Mouse (Mus musculus) adrenal gland, postnatal 10 days (tissue): ENCODE data around the gene Platr17. TPM values are rescaled to one million over a fixed set of nuclear protein-coding genes. Genes with fewer than 3 reads are reported as not detected.
A peak's percentile ranks its signal among the peaks of the same experiment; 100 is the strongest.

Experiments used
- DNase-seq: peaks from one replicate; pipeline ENCODE4 v3.0.0; 2021; ENCODE audit warnings: mixed read lengths
- total RNA-seq, 2 experiments: library from RNA; stranded (reverse); gene quantifications; 2 replicates each; pipeline ENCODE4 v1.2.3; 2021

The Platr17 gene
- total RNA-seq, 2 experiments from 2014 or later: not detected

DNA sequence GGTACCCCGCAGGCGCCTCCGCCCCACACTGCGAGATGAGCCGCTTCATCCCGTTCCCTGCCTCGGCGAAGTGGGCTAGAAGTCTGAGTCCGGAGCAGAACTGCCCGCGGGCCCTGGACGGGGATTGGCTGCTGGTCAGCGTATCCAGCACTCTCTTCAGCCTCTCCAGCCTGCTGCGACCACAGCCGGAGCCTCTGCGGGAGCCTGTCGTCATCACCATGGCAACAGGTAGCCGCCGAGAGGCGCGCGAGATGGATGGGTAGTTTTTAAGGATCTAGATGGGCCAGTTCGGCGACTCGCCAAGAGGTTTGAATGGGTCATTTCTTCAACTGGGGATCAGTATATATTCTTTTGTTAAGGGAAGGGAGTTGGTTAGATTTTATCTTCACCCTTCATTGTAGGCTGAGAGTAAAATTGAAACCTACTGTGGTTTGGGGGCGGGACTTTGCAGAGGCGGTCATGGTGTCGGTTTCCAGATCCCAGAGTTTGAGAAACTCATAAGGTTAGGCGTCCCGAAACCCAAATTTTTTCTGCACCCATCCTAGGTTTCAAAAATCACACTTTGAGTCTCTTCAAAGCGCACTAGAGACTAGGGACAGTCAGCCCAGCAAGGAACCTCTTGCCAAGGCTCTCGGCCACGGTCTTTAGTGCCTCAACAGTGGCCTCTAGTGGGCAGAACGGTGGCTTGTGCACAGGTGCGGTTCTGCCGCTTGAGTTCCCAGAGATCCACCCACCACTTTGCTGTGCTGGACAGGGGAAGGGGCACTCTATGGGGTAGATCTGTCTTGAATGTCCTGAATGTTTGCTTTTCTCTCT is 15.6 kb downstream of the Platr17 start:
- peak; percentile 91 for DNase-seq

DNA sequence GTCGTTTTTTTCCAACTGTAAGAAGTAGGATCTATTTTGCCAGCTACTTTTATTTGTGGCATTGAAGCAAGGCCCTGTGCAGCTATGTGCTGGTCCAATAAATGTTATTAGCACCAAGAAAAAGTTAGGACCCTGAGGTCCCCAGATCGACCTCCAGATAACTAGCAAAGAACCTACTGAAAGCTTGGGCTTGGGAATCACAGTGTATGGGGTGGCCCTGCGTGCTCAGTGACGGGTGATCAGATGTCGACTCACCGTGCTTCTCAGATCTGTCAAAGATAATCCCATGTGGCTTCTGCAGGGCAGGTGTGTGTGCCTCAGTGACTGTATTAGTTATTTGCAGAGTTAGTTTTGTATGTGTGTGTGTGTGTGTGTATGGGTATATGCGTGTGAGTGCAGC is 16.4 kb downstream of the Platr17 start:
- DNase-seq: no peak

- peak; percentile 57 for DNase-seq
Measured at GRCm38 (mm10) chr17:33924577-33925283, 19.8 kb downstream of the Platr17 start.

DNA sequence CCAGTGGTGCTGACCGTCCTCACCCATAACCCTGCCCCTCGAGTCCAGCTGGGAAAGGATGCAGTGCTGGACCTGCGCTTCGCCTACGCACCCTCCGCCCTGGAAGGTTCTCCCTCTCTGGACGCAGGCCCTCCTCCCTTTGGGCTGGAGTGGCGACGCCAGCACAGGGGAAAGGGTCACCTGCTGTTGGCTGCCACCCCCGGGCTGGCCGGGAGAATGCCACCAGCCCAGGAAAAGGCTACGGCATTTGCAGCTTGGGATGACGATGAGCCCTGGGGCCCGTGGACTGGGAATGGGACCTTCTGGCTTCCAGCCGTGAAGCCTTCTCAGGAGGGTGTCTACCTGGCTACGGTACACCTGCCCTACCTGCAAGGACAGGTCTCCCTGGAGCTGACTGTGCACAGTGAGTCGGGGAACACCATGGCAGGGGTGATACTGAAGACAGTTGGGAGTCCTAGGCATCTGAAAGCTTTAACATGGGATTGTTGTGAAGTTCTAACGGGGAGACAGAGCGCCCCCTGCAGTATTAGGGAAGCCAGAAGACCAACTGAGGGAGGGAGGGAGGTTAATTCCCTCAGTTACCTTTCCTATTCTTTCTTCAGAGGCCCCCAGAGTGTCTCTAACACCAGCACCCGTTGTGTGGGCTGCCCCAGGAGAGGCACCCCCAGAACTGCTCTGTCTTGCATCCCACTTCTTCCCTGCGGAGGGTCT is 20.6 kb downstream of the Platr17 start:
- no peak for DNase-seq

DNA sequence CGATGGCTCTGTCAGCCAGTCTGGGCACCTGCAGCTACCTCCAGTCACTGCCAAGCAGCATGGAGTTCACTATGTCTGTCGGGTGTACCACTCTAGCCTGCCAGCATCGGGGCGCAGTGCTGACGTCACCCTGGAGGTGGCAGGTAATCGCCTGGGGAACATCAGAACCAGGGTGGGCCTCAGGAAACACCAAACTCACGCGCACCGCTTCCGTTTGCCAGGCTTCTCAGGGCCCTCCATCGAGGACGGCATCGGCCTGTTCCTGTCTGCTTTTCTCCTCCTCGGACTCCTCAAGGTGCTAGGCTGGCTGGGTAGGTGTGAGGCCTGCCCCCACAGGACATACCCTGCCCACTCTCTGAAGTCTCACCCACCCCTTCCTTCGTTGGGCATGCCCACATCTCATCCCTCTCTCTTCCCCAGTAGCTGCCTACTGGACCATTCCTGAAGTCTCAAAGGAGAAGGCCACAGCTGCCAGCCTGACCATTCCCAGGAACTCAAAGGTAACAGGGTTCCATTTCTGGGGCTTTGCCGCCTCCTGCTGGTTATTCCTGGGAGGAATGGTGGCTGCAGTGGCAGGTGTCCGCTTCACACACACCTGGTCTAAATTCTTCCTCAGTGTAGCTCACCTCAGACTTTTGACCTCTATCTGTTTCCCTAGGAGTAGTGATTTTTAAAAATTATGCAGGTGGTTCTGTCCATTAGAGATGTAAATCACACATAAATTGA is 21.4 kb downstream of the Platr17 start:
- no peak for DNase-seq

DNA sequence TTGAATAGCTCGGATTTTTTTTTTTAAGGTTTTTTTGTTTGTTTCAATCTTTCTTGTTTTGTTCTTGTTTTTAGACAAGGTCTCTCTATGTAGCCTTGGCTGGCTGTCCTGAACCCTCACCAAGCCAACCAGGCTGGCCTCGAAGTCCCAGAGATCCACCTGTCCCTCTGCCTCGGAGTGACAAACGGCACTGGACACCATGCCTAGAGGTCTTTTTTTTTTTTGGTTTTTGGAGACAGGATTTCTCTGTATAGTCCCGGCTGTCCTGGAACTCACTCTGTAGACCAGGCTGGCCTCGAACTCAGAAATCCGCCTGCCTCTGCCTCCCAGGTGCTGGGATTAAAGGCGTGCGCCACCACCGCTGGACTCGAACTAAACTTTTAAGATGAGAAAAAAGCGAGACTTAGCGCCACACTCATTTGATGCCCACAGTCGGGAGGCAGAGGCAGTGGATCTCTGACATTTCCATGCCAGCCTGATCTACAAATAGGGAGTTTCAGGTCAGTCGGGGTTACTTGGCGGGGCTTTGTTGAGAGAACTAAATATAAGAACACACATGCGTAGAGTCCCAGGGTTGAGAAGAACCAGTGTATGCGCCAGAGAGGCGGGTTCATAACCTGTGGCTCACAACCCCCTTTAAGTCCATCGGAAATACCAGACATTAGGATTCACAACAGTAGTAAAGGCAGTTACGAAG is 23.5 kb downstream of the Platr17 start:
- DNase-seq: no peak

- DNase-seq: peak; percentile 98
Measured at GRCm38 (mm10) chr17:33929371-33930279, 24.7 kb downstream of the Platr17 start, which contains the start of gene Rgl2. Rgl2 (plus strand) TSS chr17:33929543.

DNA sequence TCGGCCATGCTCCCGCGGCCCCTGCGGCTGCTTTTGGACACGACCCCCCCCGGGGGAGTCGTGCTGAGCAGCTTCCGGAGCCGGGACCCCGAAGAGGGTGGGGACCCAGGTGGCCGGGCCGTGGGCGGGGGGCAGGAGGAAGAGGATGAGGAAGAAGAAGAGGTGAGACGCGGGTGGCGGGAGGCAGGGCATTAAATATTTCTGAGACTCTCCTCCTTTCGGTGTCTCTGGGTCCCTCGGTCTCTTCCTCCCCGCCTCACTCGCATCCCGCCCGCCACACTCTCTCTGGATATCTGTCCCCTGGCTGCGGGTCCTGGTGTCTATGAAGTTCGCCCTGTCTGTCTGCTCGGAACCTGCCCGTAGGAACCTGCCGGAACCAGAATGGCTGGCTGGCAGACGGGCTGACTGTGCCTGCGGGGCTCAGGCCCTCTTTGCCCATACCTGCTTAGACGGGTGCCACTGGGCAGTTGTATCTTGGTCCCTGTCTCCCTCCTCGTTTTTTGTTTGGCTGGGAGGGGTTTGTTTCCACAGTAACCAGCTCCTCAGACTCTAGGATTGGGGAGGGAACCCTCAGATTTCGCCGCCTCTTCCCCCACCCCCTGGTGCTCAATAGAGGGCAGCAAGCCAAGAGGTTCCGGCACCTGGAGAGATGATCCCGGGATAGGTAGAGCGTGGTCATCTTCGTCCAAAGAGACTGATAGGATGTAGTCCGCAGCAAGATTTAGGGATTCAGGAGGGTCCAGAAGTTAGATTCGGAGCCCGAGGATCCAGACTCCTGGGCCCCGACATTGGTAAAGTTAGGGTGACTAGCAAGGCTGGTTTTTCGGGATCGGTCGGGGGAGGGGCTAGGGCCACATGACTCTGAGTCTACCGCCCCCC is 25.6 kb downstream of the Platr17 start:
- peak; percentile 69 for DNase-seq

GRCm38 (mm10) chr17:33931159-33931866 is 26.4 kb downstream of the Platr17 start:
- no peak for DNase-seq

- no peak for DNase-seq
Measured at GRCm38 (mm10) chr17:33931947-33932346, 27.0 kb downstream of the Platr17 start.

- DNase-seq: no peak
Measured at GRCm38 (mm10) chr17:33932448-33932847, 27.5 kb downstream of the Platr17 start.

- no peak for DNase-seq
Measured at GRCm38 (mm10) chr17:33932970-33933369, 28.0 kb downstream of the Platr17 start.

DNA sequence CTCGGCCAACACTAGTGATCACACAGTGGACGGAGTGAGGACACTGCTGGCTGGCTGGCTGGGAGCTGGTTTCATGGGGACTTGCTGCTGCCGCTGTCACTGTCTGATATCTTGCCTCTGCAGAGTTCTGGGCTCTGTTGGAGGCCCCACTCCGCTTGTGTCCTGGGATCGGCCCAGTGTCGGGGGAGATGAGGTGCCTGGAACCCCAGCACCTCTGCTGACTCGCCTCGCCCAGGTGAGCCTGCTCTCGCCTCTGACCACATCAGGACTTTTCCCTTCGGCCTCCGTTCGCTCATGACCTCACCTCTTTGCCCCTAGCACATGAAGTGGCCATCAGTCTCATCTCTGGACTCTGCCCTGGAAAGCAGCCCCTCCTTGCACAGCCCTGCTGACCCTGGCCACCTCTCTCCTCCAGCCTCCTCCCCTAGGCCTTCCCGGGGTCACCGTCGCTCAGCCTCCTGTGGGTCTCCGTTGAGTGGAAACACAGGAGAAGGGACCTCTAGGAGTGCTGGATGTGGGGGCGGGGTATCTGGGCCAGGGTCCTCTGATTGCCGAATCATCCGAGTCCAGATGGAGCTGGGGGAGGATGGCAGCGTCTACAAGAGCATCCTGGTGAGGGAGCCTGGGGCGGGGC is 30.6 kb downstream of the Platr17 start:
- no peak for DNase-seq

DNA sequence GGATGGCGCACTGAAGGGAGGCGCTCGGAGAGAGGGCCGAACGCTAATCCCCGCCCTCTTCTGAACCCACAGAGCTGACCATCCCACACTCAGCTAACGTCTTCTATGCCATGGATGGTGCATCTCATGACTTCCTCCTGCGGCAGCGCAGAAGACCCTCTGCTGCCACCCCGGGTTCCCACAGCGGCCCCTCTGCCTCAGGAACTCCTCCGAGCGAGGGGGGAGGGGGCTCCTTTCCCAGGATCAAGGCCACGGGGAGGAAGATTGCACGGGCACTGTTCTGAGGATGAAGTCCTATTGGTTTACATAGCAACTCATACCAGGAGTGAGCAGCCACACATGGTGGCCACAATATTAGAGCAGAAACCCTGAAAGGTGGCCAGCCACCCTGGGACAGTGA is 32.1 kb downstream of the Platr17 start:
- no peak for DNase-seq

GRCm38 (mm10) chr17:33938783-33939182 is 33.8 kb downstream of the Platr17 start:
- no peak for DNase-seq

DNA sequence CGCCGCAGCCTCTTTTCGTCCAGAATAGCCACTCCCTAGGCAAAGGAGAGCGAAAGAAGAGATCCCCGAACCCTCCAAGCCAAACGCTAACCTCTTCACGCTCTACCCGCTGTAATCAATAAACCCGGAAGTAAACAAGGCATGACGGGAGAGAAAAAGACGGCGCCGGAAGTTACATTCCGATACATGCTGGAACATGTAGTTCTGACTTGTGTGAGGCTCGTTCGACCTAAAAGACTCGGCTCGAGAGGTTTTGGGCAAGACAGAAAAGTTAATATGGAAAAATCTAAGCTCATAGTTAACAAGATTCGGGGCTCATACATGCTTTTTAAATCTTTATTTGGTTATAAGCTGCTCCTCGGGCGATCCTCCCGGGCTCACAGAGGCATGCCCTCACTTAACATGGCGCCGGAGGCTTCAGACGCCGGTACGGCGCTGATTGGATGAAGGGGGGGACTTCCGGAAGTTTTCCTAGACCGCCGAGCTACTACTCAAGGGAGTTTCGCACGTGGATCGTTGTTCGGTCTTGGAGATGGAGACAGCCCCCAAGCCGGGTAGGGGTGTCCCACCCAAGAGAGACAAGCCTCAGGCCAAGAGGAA is 35.4 kb downstream of the Platr17 start, which contains the start of the genes Pfdn6 and Wdr46:
TSS of gene Pfdn6 (minus strand) at position 138 of the 600 bp plus-strand sequence.
TSS of gene Wdr46 (plus strand) at position 455 of the 600 bp plus-strand sequence.
- peak; percentile 91 for DNase-seq

- peak; percentile 52 for DNase-seq
Measured at GRCm38 (mm10) chr17:33940981-33941380, 36.0 kb downstream of the Platr17 start.

DNA sequence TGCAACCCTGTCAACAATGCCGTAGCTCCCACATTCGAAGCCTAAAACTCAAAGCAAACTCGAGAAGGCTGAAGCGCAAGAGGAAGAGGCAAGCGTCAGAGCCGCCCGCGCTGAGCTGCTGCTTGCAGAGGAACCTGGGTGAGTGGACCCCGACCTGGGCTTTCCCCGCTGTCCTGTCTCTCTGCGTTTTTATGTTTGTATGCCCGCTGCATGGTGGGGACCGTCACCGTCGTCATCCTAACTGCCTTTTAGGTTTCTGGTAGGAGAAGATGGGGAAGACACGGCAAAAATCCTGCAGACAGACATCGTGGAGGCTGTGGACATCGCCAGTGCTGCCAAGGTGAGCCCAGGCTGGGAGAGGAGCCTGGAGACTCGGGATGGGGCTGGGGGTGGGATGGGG is 36.4 kb downstream of the Platr17 start:
- no peak for DNase-seq
